Mouse (Mus musculus) lung, adult 18-20 months (tissue): ENCODE measurements around the gene Ftl1.
"Not testable (repeated sequence)": the region's sequence is repeated elsewhere in the genome, so short reads cannot be mapped to it uniquely, and the experiment has no call there.

Experiments used
- DNase-seq, 2 experiments: peaks; one replicate each; pipeline ENCODE4 v3.0.0; 2022; ENCODE audit warnings: mixed read lengths in 2 of 2

Ftl1 gene

GRCm38 (mm10) chr7:45459564-45460140, at the start of gene Ftl1:
Ftl1 (minus strand) TSS chr7:45459884.
- peak; percentile 99 for DNase-seq

- DNase-seq, result no peak
These were observed 49.6 kb upstream of the Ftl1 start for GRCm38 (mm10) chr7:45509181-45509882.

GRCm38 (mm10) chr7:45508561-45508960, 48.9 kb upstream of the Ftl1 start:
- DNase-seq, result no peak

DNA sequence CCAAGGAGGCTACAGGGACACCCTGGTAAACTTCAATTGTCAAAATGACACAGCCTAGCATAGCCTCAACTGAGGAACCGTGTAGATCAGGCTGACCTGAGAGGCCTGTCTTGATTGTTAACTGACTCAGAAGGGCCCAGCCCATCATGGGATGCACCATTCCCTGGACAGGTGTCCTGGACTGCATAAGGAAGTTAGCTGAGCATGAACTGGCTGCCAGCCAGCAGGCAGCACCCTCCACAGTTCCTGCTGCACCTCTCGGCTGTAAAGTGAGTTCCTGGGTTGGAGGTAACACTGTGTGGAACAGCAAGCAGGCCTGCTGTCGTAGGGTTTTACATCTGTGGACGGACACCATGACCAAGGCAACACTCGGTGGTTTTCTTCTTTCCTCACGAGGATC, 47.9 kb upstream of the Ftl1 start:
- DNase-seq, result no peak

DNA sequence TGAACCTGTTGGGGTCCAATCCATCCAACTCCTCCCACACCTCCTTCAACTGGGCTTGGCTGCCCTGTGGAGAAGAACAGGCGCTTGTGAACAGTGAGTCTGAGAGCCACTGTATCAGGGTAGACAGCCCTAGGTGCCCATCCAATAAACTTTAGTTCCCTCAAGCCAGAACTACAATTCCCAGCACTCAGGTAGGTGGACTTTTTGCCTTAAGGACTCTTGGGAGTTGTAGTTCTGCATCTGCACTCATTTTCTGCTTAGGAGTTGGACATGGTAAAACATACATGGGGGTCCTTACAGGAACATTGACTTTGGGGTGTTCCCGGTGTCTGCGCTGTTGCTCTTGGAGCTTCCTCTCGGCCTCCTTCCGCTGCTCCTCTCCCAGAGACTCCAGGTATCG, 38.7 kb upstream of the Ftl1 start:
- no peak for DNase-seq

DNA sequence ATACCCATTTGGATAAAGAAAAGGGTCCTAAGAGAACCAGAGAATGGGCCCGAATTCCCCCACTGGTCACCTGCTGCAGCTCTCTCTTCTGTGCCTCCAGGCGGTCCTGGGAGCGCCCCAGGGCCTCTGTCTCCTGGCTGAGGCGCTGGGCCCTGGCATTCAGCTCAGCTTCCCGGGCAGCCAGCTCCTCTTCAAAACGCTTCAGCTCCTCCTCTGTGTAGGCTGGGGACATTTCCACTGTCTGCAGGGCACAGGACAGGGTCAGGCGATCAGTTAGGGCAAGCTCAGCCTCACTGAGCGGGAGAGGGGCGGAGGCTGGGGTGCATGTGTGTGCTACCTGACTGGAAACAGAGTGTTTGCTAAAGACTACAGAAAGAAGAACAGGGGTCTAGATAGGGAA, 34.9 kb upstream of the Ftl1 start:
- DNase-seq, result no peak

DNA sequence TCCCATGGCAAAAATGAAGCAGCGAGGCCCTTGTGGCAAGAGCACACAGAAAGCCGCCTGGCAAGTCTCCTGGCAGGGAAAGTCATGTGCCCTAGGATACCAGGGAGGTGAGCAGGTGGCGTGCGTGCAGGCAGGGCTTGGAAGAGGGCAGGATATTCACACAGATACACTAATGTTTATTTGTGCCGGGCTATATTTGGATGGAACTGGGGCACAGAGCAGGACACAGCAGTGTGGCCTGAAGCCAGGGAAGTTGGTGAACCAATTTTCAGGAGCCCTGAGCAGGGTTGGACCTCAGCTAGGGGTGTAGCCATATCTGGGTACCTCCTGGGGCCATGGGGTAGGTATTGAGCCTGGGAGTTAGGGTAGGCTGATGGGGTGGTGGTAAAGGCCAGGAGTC, 33.3 kb upstream of the Ftl1 start:
- DNase-seq, result no peak

DNA sequence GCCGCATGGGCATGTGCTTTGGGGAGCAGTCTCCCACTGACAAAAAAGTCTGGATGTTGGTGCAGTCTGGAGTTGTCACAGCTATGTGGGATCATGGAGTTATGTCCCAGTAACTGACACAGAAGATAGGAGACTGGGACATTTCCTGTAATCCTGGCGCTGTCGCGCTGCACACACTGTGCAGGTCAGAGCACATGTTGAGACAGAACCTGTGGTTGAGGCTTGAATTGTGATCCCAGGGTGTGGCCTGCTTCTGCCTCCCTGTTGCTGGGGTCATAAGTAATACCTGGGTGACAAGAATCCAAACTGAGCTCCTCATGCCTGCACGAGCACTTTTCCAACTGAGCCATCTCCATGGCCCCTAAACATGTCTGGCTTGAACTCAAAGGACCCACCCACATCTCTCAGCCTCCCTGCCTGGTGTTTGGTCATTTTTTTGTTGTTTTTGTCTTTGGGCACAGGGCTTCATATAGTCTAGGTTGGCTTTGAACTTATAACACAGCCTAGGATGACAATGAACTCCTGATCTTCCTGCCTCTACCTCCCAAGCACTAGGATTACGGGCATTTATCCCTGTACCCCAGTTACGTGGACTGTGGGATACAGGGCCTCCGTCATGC, 32.7 kb upstream of the Ftl1 start:
- no peak for DNase-seq

DNA sequence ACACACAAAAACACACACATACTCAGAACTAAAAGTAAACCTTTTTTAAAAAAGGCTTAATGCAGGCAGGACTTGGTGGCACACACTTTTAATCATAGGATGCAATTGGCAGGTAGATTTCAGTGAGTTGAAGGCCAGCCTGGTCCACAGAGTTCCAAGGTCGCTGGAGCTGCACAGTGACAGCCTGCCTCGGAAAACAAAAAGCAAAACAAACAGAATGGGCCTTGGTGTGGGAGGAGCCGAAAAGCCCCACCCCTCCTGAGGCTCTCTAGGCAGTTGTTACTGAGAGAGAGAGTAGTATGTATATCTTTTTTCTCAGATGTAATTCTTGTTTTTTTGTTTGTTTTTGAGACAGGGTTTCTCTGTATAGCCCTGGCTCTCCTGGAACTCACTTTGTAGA, 31.6 kb upstream of the Ftl1 start:
- peak; percentile 44 to 51 for DNase-seq

DNA sequence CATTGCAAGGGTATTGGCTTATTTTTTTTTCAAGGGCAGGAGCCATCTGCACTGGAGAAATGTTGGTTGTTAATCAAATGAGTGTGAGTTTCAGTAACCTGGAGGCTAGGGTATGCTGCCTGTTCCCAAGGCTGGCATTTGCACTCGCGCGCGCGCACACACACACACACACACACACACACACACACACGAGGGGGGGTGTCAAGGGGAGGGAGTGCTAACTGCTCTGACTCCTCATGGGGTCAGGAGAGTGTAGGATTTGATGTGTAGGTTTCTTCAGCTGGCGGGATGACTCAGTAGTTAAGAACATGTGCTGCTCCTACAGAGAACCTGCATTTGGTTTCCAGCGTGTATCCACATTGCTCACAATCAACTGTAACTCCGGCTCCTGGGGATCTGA, 31.1 kb upstream of the Ftl1 start:
- no peak for DNase-seq

DNA sequence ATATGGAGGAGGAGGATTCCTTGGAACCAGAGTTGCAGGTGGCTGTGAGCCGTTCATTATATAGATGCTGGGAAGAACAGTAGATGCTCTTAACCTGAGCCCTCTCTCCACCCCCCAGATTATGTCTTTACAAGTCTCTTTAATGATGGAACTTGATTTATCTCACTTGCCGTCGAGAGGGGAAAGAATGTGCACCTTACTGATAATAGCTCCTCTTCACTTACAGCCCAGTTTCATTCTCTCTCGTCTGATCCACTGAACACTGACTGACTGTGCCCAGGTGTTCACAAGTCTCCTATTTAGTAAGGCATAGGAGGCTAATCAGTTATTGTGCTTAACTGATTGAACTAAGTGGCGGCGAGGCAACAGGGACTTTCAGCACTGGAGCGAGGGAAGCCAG, 29.9 kb upstream of the Ftl1 start:
- DNase-seq, result no peak

DNA sequence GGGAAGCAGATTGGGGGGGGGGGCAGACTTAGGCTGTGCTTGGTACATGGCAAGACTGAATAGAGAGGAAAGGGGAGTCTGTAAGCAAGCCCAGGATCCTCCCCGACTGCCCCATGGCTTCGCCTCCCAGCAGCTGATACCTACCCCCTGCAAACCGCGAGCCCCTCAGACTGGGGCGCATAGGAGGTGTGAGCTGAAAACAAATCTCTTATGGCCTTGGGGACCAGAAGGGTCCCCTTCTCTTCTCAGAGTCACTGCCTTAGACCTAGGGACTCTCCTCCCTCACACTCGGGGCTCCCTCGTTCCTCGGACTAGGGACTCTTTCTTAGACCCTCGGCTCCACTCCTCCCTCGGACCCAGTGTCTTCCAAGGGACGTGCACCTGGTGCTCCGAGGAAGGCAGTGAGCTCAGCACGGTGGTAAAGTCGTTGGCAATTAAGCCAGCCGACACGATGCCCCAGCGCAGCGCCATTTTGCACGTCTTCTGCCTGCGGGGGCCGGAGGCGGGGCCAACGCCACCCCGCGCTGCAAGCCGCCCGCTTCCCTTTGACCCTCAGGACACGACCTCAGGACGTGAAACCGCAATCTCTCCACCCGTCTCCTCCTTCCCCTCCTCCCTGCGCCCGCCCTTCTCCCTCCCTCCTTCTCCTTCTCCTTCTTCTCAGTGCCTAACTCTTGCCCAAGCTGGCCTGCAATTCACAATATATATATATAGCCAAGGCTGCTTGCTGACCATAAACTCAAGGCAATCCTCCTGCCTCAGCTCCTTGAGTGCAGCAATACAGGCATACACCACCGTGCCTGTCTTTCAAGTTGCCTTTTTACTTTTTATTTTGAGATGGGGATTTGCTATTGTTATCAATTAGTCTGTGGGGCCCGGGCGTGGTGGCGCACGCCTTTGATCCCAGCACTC, 28.9 kb upstream of the Ftl1 start, which contains the start of gene Dhdh:
Dhdh (minus strand) TSS at position 513 of the 912 bp plus-strand sequence.
- DNase-seq, result peak; percentile 83 to 86

- DNase-seq, result no peak
These were observed 28.2 kb upstream of the Ftl1 start for GRCm38 (mm10) chr7:45487861-45488292.

DNA sequence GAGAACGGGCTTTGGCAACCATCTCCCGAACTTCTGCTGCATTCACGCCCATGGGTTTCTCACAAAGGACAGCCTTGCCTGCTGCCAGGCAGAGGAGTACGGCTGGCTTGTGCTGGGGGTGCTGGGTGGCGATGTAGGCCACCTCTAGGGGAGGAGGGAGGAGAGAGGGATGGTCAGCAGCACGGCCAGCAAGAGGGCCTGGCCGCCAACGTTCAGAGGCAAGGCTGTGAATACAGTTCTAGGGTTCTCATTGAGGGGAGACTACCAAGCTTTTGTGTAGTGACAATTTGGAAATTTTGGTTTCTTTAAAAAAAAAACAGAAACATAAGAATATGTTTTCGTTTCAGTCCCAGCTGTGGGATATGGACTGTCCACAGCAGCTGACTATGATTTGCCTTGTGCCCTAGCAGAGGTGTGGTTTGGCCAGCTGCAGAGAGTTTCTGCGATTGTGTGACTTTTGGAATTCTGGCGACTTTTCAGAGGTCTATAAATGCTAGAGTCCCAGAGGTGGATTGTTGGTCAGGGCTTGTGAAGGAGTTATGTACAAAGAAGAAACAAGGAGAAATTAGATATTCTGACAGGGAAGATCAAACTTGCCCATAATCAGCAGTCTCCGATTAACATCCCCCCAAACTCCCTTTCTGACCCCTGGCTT, 27.2 kb upstream of the Ftl1 start, which contains the start of gene Gm45808:
Gm45808 (minus strand) TSS at position 51 of the 655 bp plus-strand sequence.
- no peak for DNase-seq

GRCm38 (mm10) chr7:45486158-45486557, 26.5 kb upstream of the Ftl1 start:
- DNase-seq, result no peak

DNA sequence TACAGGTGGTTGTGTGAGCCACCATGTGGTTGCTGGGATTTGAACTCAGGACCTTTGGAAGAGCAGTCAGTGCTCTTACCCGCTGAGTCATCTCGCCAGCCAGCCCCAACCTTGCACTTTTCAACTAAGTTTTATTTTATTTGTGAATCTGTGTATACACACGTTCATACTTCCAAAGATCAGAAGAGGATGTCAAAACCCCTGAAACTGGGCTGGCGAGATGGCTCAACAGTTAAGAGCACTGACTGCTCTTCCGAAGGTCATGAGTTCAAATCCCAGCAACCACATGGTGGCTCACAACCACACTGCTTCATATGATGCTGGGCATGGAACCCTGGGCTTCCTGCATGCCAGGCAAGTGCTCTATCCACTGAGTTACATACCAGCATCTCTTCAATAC, 25.3 kb upstream of the Ftl1 start:
- not testable (repeated sequence) for DNase-seq

GRCm38 (mm10) chr7:45482166-45482565, 22.5 kb upstream of the Ftl1 start:
- no peak for DNase-seq

DNA sequence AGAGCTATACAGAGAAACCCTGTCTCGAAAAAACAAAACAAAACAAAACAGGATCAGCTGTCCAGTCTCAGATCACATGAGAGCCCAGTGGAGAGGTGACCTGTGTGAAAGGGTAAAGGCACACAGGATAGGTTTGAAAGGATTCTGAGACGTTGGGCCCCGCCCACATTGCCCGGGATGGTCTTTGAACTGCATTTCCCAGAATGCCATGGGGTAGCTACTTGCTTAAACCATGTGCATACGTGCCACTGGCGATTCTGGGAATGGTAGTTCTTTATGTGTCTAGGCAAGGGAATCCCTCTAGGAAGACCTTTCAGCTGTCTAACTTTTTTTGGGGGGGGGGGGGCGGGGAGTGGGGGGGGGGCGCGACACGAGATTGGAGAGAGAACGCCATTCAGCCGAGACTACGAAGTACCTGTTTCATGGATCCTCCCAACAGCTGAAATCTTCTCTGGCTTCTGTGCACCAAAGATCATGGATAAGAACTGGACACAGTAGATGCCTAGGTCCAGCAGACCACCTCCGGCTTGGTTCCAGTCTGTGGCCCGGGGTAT, 21.8 kb upstream of the Ftl1 start, which contains the start of gene Tulp2:
Tulp2 (plus strand) TSS at position 504 of the 554 bp plus-strand sequence.
- DNase-seq, result peak; percentile 71 to 79

DNA sequence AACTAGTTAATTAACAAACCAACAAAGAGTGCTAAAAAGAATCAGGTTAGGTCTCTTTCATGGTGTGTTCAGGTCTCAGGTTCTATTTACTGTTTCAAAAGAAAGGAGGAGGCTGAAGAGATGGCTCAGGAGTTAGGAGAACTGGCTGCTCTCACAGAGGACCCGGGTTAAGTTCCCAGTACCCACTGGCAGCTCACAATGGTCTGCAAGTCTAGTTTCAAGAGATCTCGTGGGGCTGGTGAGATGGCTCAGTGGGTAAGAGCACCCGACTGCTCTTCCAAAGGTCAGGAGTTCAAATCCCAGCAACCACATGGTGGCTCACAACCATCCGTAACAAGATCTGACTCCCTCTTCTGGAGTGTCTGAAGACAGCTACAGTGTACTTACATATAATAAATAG, 20.6 kb upstream of the Ftl1 start:
- DNase-seq, result not testable (repeated sequence)

GRCm38 (mm10) chr7:45478774-45479173, 19.1 kb upstream of the Ftl1 start:
- no peak for DNase-seq

GRCm38 (mm10) chr7:45477003-45477402, 17.3 kb upstream of the Ftl1 start:
- peak; percentile 55 to 74 for DNase-seq

DNA sequence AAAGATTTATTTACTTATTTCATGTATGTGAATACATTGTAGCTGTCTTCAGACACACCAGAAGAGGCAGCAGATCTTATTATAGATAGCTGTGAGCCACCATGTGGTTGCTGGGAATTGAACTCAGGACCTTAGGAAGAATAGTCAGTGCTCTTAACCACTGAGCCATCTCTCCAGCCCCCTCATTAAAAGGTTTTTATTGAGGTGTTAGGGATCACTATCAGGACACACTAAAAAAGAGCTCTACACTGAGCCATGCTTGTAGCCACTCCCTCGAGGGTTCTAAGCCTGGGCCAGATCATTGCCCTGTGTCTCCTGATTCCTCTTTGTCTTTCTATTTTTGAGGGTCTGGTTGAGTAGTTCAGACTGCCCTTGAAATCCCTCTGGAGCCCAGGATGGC, 16.8 kb upstream of the Ftl1 start:
- no peak for DNase-seq
